Mouse (Mus musculus) embryonic facial prominence, embryonic 15.5 days (tissue): ENCODE measurements around the gene Slit1. TPM values are rescaled to one million over a fixed set of nuclear protein-coding genes. Genes with fewer than 3 reads are reported as not detected.

Experiments
- ATAC-seq: fragments of 200-750 bp; cut with Nextera tagmentation; 2 replicates; pipeline ENCODE4 v1.8.0; 2017; ENCODE audit warnings: low read depth, moderate TSS enrichment; ENCODE audit not compliant: insufficient number of reproducible peaks, low FRiP score, low TSS enrichment
- H3K27ac ChIP-seq: fragments of 300-500 bp; sonication (generic); replicated peaks from 2 replicates; pipeline ENCODE4 v1.5.1; 2015; ENCODE audit warnings: mild to moderate bottlenecking, inconsistent platforms
- H3K27me3 ChIP-seq: fragments of 300-500 bp; sonication (generic); 2 replicates; pipeline ENCODE4 v1.6.1; 2015; ENCODE audit warnings: inconsistent platforms
- H3K36me3 ChIP-seq: fragments of 300-500 bp; sonication (generic); 2 replicates; pipeline ENCODE4 v1.6.1; 2015; ENCODE audit warnings: mild to moderate bottlenecking, inconsistent platforms
- H3K4me1 ChIP-seq: fragments of 300-500 bp; sonication (generic); 2 replicates; pipeline ENCODE4 v1.6.1; 2015; ENCODE audit warnings: inconsistent platforms
- H3K4me2 ChIP-seq: fragments of 300-500 bp; sonication (generic); replicated peaks from 2 replicates; pipeline ENCODE4 v1.6.1; 2015; ENCODE audit warnings: mild to moderate bottlenecking, inconsistent platforms
- H3K4me3 ChIP-seq: fragments of 300-500 bp; sonication (generic); replicated peaks from 2 replicates; pipeline ENCODE4 v1.5.1; 2015; ENCODE audit warnings: mild to moderate bottlenecking, inconsistent platforms
- H3K9ac ChIP-seq: fragments of 300-500 bp; sonication (generic); 2 replicates; pipeline ENCODE4 v1.6.1; 2015; ENCODE audit warnings: inconsistent platforms
- H3K9me3 ChIP-seq: fragments of 300-500 bp; sonication (generic); replicated peaks from 2 replicates; pipeline ENCODE4 v1.6.1; 2016; ENCODE audit warnings: inconsistent platforms
- WGBS: fragments of 180-500 bp; shearing (Covaris S2); methylation state at CpG from one replicate; pipeline ENCODE4 v1.1.7; 2015; 5-methylcytosine and 5-hydroxymethylcytosine counted together
- polyA plus RNA-seq: library from polyadenylated mRNA; unstranded; fragments of >200 nt; fragmentation: Nextera tagmentation; extraction: Ambion mirVana; gene quantifications from 2 replicates; pipeline ENCODE4 v1.2.1, GENCODE M21; 2015

Slit1 gene
- polyA plus RNA-seq, 1 experiment from 2014 or later = 1.1 TPM

GRCm38 (mm10) chr19:41651967-41652366 lies 91.5 kb downstream of the Slit1 start:
- H3K36me3 ChIP-seq = no peaks in the 10 kb centered on the region
- H3K27ac ChIP-seq = no peak overlapping the region
- H3K4me2 ChIP-seq = no peak overlapping the region
- H3K27me3 ChIP-seq = peaks cover 8% of the 10 kb centered on the region
- 37% methylated on average over 10 of the region's 10 CpGs for WGBS
- H3K9me3 ChIP-seq = no peaks in the 10 kb centered on the region
- 0 out of 2 replicates have a peak, but pooled peaks cover 5% of the 10 kb centered on the region for H3K4me1 ChIP-seq
- ATAC-seq = no peak
- H3K4me3 ChIP-seq = no peak overlapping the region
- no peak overlapping the region for H3K9ac ChIP-seq

- H3K27me3 ChIP-seq = no peaks in the 10 kb centered on the region; the same call in 1 of the 2 replicates
- 37% methylated on average over 10 of the region's 10 CpGs for WGBS
- ATAC-seq = no peak
Measured at GRCm38 (mm10) chr19:41649394-41649793, 94.1 kb downstream of the Slit1 start.

GRCm38 (mm10) chr19:41646947-41647631 lies 96.4 kb downstream of the Slit1 start:
- Histone ChIP-seq H3K36me3 (no peaks in the 10 kb centered on the region), H3K4me1 (0 out of 2 replicates have a peak, but pooled peaks cover 7% of the 10 kb centered on the region), H3K4me3 (no peak overlapping the region), H3K9ac (no peak overlapping the region), H3K27me3 (no peaks in the 10 kb centered on the region; the same call in 1 of the 2 replicates), H3K27ac (no peak overlapping the region), H3K9me3 (no peaks in the 10 kb centered on the region), H3K4me2 (no peak overlapping the region)
- WGBS = 34% methylated on average over 16 of the region's 16 CpGs
- no peak for ATAC-seq

More at GRCm38 (mm10) chr19:41649394-41649793, 94.1 kb downstream of the Slit1 start:
- no peak overlapping the region for H3K9ac ChIP-seq
- H3K4me1 ChIP-seq = 0 out of 2 replicates have a peak, but pooled peaks cover 7% of the 10 kb centered on the region
- H3K4me2 ChIP-seq = no peak overlapping the region
- no peak overlapping the region for H3K4me3 ChIP-seq
- no peaks in the 10 kb centered on the region for H3K9me3 ChIP-seq
- no peaks in the 10 kb centered on the region for H3K36me3 ChIP-seq
- H3K27ac ChIP-seq = no peak overlapping the region

- no peak overlapping the region for H3K27ac ChIP-seq
- H3K4me2 ChIP-seq = no peak overlapping the region
- H3K4me1 ChIP-seq = 0 out of 2 replicates have a peak, but pooled peaks cover 7% of the 10 kb centered on the region
- 62% methylated on average over 11 of the region's 11 CpGs for WGBS
- peak; percentile 62; the same call in 1 of the 2 replicates for ATAC-seq
- no peaks in the 10 kb centered on the region; the same call in 1 of the 2 replicates for H3K27me3 ChIP-seq
- H3K9me3 ChIP-seq = no peaks in the 10 kb centered on the region
- H3K9ac ChIP-seq = no peak overlapping the region
- H3K36me3 ChIP-seq = no peaks in the 10 kb centered on the region
- H3K4me3 ChIP-seq = no peak overlapping the region
Measured at GRCm38 (mm10) chr19:41643010-41643409, 100.5 kb downstream of the Slit1 start.

- Histone ChIP-seq H3K4me3 (no peak overlapping the region), H3K9ac (no peak overlapping the region), H3K4me1 (no peaks in the 10 kb centered on the region), H3K9me3 (no peaks in the 10 kb centered on the region), H3K36me3 (no peaks in the 10 kb centered on the region), H3K27me3 (no peaks in the 10 kb centered on the region), H3K27ac (no peak overlapping the region), H3K4me2 (no peak overlapping the region)
- WGBS = 63% methylated on average over 6 of the region's 6 CpGs
- ATAC-seq = no peak
Measured at GRCm38 (mm10) chr19:41634999-41635398, 108.5 kb downstream of the Slit1 start.

GRCm38 (mm10) chr19:41634099-41634498 lies 109.4 kb downstream of the Slit1 start:
- no peak for ATAC-seq
- Histone ChIP-seq H3K4me1 (no peaks in the 10 kb centered on the region), H3K36me3 (no peaks in the 10 kb centered on the region), H3K27ac (no peak overlapping the region), H3K9me3 (no peaks in the 10 kb centered on the region), H3K4me2 (no peak overlapping the region), H3K27me3 (no peaks in the 10 kb centered on the region), H3K9ac (no peak overlapping the region), H3K4me3 (no peak overlapping the region)
- WGBS = 75% methylated on average over 10 of the region's 10 CpGs

- H3K9me3 ChIP-seq = no peaks in the 10 kb centered on the region
- H3K4me1 ChIP-seq = no peaks in the 10 kb centered on the region
- no peaks in the 10 kb centered on the region for H3K27me3 ChIP-seq
- H3K36me3 ChIP-seq = no peaks in the 10 kb centered on the region
- WGBS = 33% methylated on average over 5 of the region's 5 CpGs
- no peak overlapping the region for H3K4me2 ChIP-seq
- no peak overlapping the region for H3K27ac ChIP-seq
- H3K9ac ChIP-seq = no peak overlapping the region
- ATAC-seq = 0 out of 2 replicates have a peak, but pooled peaks have one; percentile 51
- H3K4me3 ChIP-seq = no peak overlapping the region
Measured at GRCm38 (mm10) chr19:41629532-41629931, 113.9 kb downstream of the Slit1 start.

- Histone ChIP-seq H3K4me1 (no peaks in the 10 kb centered on the region), H3K9me3 (no peaks in the 10 kb centered on the region), H3K27me3 (no peaks in the 10 kb centered on the region), H3K27ac (no peak overlapping the region), H3K9ac (no peak overlapping the region), H3K36me3 (no peaks in the 10 kb centered on the region), H3K4me3 (no peak overlapping the region), H3K4me2 (no peak overlapping the region)
- WGBS = 81% methylated on average over 11 of the region's 11 CpGs
- no peak for ATAC-seq
Measured at GRCm38 (mm10) chr19:41628970-41629369, 114.5 kb downstream of the Slit1 start.

GRCm38 (mm10) chr19:41620366-41621092 lies 122.9 kb downstream of the Slit1 start:
- no peak for ATAC-seq
- Histone ChIP-seq H3K4me2 (no peak overlapping the region), H3K9me3 (no peaks in the 10 kb centered on the region), H3K27ac (no peak overlapping the region), H3K9ac (no peak overlapping the region), H3K36me3 (no peaks in the 10 kb centered on the region), H3K27me3 (peaks cover 5% of the 10 kb centered on the region), H3K4me3 (no peak overlapping the region), H3K4me1 (peaks cover 30% of the 10 kb centered on the region)
- 78% methylated on average over 14 of the region's 14 CpGs for WGBS

- Histone ChIP-seq H3K4me1 (peaks cover 31% of the 10 kb centered on the region), H3K9ac (no peak overlapping the region), H3K27me3 (peaks cover 15% of the 10 kb centered on the region), H3K4me2 (no peak overlapping the region), H3K36me3 (no peaks in the 10 kb centered on the region), H3K9me3 (no peaks in the 10 kb centered on the region), H3K27ac (no peak overlapping the region; the same call in 1 of the 2 replicates), H3K4me3 (no peak overlapping the region)
- ATAC-seq = no peak
- 61% methylated on average over 19 of the region's 19 CpGs for WGBS
Measured at GRCm38 (mm10) chr19:41618771-41619385, 124.6 kb downstream of the Slit1 start.

GRCm38 (mm10) chr19:41618153-41618657 lies 125.3 kb downstream of the Slit1 start:
- peaks cover 34% of the 10 kb centered on the region for H3K4me1 ChIP-seq
- no peaks in the 10 kb centered on the region for H3K36me3 ChIP-seq
- H3K9me3 ChIP-seq = no peaks in the 10 kb centered on the region
- 29% methylated on average over 6 of the region's 6 CpGs for WGBS
- peak overlapping the region; percentile 31; the same call in 1 of the 2 replicates for H3K27ac ChIP-seq
- H3K4me2 ChIP-seq = no peak overlapping the region
- no peak overlapping the region for H3K4me3 ChIP-seq
- no peak overlapping the region for H3K9ac ChIP-seq
- no peak for ATAC-seq
- H3K27me3 ChIP-seq = peaks cover 17% of the 10 kb centered on the region
